Mouse (Mus musculus) right cerebral cortex, postnatal 14 days (tissue): ENCODE results near the gene Fosl1.
A peak's percentile ranks its signal among the peaks of the same experiment; 100 is the strongest.

Source experiments
- DNase-seq: peaks from one replicate; pipeline ENCODE4 v3.0.0; 2022

The Fosl1 gene

DNA sequence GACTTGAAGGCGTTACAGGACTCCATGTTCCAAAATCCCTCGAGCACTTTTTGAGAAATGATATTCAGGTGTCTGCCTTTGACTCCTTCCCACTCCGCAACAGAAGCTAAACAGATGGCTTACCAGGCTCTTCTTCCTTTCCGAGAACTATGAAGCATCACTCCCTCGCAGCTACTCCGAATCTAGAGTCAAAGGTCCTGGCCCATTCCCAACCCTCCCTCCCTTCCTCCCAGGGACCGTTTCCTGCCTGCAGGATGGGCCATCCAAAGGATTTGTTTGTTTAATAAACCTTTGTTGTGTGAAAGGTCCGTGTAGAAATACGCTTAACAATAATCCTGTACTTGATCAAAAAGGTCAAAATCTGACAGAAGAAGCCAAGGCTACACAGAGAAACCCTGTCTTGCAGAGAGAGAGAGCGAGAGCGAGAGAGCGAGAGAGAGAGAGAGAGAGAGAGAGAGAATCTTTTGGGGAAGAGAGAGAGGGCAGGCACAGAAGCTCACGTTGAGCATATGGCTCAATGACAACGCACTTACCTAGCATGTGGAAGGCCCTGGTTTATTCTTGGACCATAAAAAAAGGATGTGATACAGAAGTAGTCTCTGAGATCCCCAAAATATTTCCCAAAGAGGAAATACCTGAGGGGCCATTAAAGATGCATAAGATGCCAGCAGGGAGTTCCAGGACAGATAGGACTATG is 10.5 kb downstream of the Fosl1 start, which contains the start of gene Ccdc85b:
Ccdc85b (minus strand) TSS at position 149 of the 697 bp plus-strand sequence.
- no peak for DNase-seq

DNA sequence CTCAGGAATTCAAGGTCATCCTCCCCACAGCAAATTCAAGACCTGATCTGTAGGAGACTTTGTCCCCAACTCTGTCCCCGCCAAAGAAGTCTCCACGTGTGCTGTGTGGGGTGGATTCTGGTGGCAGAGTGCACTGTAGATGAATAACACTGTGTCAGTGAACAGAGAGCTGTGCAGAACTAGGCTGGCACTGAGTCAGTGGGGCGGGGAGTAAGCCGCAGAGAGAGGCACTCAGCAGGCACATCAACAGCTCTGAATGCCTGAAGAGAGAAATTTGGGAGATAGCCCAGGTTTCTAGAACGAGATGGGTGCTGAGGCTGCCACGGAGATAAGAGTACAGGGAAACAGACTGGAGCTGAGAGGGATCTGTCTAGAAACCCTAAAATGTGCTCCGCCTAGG is 11.7 kb downstream of the Fosl1 start:
- peak; percentile 52 for DNase-seq

DNA sequence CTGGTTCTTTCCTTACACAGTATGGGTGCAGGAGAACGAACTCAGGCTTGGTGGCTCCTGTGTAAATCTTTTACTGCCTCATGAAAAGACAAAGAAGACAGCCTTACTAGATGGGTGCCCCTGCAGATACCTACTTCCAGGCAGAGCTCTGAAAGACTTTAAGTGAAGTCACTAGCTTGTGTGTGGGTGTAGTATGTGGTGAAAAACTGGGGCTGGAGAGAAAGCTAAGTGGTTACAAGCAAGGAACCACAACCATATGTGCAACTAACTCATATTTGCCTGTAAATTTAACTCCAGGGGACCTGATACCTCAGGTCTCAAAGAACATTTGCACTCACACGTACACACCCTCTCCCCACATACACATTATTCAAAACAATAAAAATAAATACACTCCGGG is 12.5 kb downstream of the Fosl1 start:
- no peak for DNase-seq

DNA sequence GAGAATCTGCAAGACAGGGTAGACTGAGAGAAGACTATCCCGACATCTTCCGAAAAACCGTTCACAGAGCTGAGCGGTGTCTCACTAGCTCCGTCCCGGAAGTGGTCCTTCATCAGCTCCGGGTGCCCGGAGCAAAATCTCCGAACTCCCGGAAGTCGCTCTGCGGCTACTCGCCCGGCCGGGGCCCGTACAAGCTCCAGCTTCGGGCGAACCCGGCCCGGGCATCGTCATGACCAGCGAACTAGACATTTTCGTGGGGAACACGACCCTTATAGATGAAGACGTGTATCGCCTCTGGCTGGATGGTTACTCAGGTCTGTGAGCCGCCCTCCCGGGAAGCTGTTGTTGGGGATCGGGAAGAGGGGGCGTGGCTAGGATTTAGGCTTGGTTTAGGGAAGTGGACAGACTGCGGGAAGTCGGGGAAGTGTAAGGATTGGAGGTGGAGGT is 13.1 kb downstream of the Fosl1 start, which contains the start of gene Fibp:
Fibp (plus strand) TSS at position 151 of the 447 bp plus-strand sequence.
- DNase-seq = peak; percentile 88

DNA sequence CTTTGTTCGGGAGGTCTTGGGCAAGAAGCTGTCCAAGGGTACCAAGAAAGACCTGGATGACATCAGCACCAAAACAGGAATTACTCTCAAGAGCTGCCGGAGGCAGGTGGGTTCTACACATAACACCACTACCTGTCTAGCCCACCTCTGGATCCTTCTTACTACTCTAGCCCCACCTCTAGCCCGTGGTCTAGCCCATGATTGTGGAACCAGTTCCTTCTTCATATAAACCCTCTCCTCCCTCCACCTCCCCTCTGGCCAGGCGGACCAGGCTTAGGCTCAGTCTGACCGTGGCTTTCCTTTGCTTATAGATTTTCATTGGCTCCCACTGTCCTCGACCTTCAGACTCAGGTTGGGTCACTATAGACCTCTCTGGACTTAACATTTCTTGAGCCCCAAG is 14.1 kb downstream of the Fosl1 start:
- no peak for DNase-seq

DNA sequence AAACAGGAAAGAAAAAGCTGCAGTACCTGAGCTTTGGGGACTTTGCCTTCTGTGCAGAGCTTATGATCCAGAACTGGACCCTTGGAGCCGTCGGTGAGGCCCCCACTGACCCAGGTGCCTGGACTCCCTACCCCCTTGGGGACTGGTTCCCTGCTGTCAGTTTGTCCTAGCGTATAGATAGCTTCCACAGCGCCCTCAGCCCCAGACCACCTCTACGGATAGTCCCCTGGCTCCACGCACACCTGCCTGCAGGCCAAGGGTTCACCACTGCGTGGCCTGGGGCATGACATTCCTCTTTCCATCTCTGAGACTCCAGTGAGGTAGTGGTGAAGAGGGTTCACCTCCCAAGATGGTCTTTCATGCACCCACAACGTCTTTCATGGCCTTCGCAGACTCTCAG is 15.9 kb downstream of the Fosl1 start:
- no peak for DNase-seq

DNA sequence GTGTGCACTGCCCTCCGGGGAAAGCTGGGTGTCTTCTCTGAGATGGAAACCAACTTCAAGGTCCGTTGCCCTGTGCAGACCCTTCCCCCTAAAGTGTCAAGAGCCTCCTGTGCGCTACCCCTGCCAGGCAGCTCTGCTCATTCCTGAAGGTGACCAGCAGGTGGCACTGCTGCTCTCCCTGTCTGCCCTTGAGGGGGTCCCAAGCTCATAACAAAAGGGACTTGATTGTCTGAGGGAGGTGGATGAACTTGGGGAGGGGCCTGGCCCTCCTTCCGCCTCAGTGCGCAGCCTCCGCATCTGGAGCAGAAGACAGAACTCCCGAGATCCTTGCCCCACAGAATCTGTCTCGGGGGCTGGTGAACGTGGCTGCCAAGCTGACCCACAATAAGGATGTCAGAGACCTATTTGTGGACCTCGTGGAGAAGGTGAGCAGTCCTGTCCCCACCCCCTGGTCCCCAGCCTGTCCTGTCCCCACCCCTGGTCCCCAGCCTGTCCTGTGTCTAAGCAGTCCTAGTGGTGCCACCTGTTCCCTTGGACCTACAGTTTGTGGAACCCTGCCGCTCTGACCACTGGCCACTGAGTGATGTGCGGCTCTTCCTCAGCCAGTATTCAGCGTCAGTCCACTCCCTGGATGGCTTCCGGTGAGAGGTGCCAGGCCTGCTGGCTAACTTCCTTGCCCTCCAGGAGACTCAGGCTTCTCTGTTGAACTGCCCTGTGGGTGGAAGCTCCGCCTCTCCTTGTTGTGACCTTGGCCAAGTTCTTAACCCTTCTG is 16.6 kb downstream of the Fosl1 start:
- peak; percentile 60 for DNase-seq

DNA sequence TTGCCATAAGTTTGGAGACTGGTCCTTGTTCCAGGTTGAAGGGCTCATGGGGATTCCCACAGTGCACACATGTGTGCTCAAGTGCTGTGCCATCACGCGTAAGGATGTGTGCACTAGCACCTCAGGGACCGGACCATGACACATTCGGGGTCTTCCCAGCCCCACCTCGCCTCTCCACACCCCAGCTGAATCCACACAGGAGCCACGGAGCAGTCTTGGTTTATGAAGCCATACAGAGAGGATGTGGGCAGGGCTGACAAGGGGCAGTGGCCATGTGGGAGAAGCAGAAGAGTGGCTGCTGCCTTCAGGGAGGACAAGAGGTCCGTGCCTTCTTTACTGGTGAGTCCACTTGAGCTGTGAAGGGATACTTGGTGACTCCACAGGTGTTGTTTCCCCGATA is 17.7 kb downstream of the Fosl1 start:
- no peak for DNase-seq

DNA sequence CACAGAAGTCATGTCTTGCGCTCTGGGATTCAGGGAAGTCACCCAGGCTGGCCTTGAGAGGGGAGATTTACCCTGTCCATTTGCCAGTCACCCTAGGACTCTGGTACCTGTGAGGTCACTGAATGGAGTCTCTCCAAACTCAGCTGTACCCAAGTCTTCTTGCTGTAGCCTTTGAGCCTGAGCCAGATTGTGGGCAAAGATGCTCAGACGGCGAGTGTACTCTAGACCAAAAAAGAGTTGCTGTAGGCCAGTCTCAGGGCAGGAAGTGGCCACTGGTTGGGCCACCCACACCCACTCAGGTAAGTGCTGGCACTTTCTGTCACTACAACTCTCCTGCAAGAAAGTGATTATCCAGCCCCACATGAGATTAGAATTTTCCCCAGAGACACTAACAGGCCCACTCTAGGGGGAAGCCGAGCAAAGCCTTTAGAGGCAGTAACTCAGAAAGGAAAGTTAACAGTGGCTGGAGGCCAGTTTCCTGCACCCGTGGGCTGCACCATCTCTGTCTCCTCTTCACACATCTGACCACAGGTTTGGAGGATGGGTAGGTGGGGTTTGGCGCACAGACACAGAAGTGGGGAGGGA is 19.7 kb downstream of the Fosl1 start:
- DNase-seq = no peak

DNA sequence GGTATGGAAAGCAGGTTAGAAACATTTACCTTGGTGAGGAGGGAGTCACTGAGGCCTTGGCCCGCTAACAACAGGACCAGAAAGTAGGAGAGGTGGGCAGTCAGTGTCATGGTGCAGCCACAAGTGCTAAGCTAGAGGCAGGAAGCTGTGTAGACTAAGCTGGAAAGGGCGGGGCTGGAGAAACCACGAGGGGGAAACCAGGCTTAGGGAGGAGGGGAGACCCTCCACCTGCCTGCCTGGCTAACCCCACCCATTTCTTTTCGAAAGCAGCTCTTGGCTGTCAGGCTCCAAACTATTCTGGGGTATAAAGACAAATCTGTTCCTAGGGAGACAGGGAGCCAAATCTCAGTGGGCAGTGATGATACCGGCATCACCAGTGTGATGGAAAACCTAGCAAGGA is 21.0 kb downstream of the Fosl1 start, which contains the start of gene Ctsw:
Ctsw (minus strand) TSS at position 134 of the 400 bp plus-strand sequence.
- no peak for DNase-seq

DNA sequence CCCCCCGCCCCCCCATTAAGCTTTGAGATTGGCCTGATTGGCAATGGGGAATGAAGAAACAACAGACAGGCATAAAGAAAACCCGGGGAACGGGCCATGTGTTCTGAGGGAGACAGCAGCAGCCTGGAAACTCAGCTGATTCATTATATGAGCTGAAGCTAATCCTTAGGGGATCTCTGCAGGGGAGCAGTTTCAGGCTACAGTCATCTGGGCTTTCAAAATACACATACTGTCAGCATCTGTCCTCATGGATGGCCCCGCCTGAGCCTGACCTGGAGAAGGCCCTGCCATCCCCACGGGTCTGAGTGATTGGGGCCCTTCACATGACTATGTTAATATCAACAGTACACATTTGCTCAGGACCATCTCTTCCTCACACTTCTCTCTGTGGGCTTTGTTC is 24.5 kb downstream of the Fosl1 start:
- DNase-seq = no peak

DNA sequence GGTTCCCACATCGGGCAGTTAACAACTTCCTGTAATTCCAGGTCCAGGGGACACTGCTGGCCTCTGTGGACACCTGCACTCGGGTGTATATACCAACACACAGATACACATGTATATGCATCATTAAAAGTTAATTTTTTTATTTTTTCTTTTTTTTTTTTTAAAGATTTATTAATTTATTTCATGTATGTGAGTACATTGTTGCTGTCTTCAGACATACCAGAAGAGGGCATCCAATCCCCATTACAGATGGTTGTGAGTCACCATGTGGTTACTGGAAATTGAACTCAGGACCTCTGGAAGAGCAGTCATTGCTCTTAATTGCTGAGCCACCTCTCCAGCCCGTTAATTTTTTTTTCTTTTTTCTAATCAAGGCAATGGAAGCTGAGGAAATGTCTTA is 25.5 kb downstream of the Fosl1 start:
- no peak for DNase-seq

DNA sequence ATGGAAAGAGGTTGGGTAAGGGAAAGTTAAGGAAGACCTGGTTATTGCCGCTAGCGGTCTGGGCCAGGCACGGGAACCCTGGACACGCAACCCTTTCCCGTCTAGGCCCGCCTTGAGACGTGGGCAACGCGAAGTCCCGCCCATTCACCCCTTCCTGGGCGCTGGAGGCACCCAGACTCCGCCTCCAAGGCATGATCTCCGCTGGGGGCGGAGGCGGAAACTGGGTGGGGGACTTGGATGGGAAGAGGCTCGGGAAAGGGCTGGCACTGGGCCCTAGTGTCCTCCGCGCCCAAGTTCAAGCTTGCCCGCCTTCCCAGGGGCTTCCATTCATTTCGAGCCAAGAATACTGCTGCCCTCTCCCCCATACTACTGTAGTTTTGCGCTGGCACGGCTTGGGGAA is 26.4 kb downstream of the Fosl1 start, which contains the start of gene Efemp2:
Efemp2 (plus strand) TSS at position 235 of the 400 bp plus-strand sequence.
- DNase-seq = peak; percentile 68

DNA sequence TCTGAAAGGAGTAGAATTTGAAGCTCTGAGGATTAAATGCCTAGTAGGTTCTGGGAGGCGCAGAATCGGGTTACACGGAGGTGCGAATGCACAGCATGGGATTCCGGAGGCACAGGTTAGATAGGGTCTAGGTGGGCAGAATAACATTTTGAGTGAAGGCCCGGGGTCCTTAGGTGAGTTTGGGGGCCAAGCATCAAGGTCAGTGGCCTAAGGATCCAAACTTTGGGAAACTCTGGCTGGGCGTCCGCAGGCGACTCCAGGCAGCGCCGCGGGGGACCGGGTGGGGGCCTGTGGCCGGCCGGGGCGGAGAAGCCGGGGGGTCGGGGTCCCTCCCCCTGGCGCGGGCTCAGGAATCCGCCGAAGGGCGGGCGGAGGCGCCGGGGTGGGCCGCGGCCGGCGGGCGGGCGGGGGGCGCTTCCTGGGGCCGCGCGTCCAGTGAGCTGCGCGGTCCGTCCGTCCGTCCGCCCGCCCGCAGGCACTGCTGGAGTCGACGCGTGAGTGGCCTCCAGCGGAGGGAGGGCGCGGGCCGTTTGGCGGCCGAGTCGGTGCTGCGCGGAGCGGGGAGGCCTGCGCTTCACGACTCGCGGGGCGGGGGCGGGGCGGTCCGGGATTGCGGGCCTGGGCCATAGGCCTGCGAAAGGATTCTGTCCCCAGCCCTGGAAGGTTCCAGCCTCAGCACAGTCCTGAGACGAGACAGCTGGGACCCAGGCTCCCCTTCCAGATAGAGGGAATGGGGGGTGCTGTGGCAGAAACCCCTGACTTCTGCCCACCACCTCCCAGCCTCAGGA is 27.1 kb downstream of the Fosl1 start:
- DNase-seq = peak; percentile 47

DNA sequence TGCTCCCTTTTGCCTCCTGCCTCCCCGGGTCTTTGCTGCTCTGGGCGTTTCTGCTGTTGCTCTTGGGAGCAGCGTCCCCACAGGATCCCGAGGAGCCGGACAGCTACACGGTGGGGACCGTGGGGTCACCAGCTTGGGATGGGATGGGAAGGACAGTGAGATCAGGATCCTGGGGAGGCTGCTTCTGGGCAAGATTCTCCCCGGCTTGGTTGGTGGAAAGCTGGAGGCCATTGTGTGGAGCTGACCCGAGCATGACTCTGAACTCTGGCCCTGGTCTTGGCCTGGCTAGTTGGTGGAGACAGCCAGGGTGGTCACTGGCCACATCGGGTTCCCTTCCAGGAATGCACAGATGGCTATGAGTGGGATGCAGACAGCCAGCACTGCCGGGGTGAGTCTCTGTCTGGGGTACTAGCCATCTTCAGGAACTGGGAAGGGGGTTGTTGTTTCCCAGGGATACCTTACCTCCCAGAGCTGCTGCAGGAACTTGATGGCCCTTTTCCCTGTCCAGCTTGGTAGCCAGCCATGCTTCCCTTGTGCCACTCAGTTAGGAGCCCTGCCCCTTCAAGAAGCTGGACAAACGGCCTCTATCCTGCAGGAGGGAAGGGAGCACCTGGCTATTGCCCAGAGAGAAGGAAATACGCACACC is 27.8 kb downstream of the Fosl1 start:
- no peak for DNase-seq

DNA sequence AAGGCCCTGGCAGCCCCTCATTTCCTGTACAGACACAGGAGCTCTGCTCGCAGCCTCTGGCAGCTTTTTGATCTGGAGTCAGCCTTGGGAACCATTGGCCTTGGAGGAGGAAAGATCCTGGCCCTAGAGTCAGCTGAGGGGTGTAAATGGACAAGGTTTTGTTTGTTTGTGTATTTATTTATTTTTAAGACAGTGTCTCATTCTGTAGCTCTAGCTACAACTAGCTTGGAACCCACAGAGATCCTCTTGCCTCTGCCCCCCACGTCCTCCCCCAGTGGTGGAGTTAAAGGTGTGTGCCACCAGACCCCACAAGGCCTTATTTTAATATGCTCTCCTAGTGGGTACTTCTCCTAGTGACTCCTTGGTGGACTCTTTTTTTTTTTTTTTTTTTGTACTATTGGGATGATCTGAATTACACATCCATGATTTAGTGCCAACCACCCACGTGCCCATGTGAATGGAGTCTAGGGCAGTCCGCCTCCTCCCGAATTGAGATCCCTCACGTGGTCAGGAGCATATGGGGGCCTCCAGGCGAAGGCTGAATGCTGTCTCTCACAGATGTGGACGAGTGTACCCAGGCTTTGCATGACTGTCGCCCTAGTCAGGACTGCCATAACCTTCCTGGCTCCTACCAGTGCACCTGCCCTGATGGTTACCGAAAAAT is 29.8 kb downstream of the Fosl1 start:
- no peak for DNase-seq

DNA sequence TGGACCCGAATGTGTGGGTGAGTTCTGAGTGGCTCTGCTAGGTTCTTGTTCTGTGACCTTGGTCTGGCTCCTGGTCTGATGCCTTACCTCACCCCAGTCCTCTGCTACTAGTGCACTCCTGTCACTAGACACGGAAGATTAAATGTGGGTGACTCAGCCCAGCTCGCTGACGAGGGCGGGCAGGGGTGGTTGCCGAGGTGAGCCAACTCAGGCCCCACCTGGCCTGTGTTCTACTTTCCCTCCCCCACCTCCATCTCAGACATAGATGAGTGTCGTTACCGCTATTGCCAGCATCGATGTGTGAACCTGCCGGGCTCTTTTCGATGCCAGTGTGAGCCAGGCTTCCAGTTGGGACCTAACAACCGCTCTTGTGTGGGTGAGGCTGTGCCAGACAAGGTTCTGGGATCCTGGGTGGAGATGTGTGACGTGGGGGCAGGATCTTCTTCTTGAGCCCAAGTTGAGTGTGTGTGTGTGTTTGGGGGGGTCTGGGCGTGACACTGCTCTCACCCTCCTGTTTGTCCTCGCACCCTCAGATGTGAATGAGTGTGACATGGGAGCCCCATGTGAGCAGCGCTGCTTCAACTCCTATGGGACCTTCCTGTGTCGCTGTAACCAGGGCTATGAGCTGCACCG is 30.4 kb downstream of the Fosl1 start:
- DNase-seq = no peak

DNA sequence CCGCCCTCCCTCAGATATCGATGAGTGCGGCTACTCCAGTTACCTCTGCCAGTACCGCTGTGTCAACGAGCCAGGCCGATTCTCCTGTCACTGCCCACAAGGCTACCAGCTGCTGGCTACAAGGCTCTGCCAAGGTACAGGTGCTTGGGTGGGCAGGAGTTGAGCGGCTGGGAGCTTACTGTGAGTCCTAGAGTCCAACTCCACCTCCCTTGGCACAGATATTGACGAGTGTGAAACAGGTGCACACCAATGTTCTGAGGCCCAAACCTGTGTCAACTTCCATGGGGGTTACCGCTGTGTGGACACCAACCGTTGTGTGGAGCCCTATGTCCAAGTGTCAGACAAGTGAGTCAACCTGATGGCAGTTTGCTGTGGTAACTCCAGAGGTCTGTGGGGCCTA is 32.7 kb downstream of the Fosl1 start:
- no peak for DNase-seq

DNA sequence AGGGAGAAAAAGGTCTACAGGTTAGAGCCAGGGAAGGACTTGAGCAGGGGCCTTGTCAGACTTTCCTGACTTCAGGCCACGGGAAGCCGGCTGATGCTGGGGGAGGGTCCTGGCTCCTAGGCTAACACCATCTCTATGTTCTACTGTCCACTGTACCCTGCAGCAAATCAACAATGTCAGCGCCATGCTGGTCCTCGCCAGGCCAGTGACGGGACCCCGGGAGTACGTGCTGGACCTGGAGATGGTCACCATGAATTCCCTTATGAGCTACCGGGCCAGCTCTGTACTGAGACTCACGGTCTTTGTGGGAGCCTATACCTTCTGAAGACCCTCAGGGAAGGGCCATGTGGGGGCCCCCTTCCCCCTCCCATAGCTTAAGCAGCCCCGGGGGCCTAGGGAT is 34.1 kb downstream of the Fosl1 start:
- DNase-seq = no peak

DNA sequence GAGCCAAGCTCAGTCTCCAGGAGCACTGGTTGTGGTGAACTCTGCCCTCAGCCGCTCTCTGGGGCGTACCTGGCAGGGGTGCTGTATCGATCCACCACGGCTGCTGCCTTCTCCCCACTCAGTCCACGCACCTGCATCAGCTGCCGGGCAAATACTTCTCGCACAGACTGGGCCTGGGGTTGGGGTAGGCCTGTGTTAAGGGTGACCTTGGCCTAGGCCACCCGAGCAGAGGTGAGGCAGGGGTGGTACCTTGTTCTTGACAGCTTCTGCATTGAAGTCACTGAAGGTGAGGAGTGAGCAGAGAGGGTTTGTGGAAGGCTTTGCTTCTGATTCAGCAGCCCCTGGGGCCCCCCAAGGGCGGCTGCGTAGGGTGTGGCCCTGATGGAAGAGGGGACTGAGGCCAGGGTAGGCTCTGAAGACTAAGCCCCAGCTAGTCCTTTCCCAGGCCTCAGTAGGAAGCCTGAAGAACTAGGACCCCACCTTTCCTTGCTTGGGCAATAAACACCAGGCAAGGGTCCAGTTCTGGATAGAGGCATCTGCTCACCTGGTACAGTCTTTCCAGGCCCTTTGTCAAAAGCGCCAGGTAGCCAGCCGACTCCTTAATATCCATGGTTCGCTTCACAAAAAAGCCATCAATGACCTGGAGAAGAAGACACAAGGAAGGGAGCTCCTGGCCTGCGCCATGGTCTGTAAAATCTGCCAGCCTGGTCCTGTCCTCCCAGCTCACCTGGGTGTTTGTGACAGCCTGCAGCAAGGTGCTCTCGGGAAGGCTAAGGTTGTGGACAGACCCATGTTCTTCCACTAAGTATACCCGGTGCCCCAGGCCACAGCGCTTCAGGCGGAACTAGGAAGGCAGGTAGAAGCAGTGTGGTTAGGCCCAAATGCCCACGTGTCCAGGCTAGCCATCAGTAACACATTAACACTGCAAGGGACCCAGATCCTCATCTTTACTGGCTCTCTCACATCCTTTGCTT is 36.3 kb downstream of the Fosl1 start:
- DNase-seq = peak; percentile 22
